Mouse (Mus musculus): ENCODE data around the gene Htr1d. TPM values are rescaled to one million over a fixed set of nuclear protein-coding genes. Genes with fewer than 3 reads are reported as not detected.

Htr1d gene
- total RNA-seq, 2 experiments from 2014 or later = not detected

GRCm38 (mm10) chr4:136476692-136477091 lies 53.4 kb downstream of the Htr1d start:
- Histone ChIP-seq H3K27ac (no peak overlapping the region), H3K4me3 (no peak overlapping the region)
- no peak for DNase-seq
- TF ChIP-seq CTCF (IDR thresholded peaks at IDR 0.05) = no peak
- intact Hi-C loops (cut with DNase I) = no loop called here

DNA sequence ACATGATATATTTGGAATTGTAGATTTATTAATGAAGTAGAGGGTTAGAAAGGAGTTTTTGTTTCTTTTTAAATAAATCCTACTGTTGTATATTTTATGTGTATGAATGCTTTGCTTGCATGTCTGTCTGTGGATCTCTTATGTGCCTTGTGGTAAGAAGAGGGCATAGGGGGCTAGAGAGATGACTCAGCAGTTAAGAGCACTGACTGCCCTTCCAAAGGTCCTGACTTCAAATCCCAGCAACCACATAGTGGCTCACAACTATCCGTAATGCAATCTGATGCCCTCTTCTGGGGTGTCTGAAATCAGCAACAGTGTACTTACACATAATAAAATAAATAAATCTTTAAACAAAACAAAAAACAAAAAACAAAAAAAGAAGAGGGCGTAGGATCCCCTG lies 63.2 kb downstream of the Htr1d start:
- intact Hi-C loops (cut with DNase I) = no loop called here
- Histone ChIP-seq H3K4me3 (no peak overlapping the region), H3K27ac (0 out of 2 replicates have a peak overlapping the region, but pooled peaks have one; percentile 24)
- DNase-seq = no peak
- TF ChIP-seq CTCF (IDR thresholded peaks at IDR 0.05) = no peak

Other genes with a start within 250 kb of the Htr1d start
- 1 to 10 TPM; 1.5 to 2.5 TPM for gene Asap3, start 217.2 kb upstream of the Htr1d start, total RNA-seq (2021)
- gene Tcea3, start 175.8 kb upstream of the Htr1d start, total RNA-seq (2021) = 100 to 1,000 TPM; 344 to 373 TPM
- gene Zfp46, start 138.8 kb upstream of the Htr1d start, total RNA-seq (2021) = 10 to 100 TPM; 21.0 to 36.7 TPM
- gene Hnrnpr, start 112.6 kb upstream of the Htr1d start, total RNA-seq (2021) = 10 to 100 TPM; 20.9 to 27.0 TPM
- under 1 TPM; 0.13 to 0.17 TPM for gene 6030445D17Rik, start 38.7 kb downstream of the Htr1d start, total RNA-seq (2021)
- gene Luzp1, start 46.2 kb downstream of the Htr1d start, total RNA-seq (2021) = 10 to 100 TPM; 10.8 to 16.0 TPM
- gene Kdm1a, start 179.2 kb downstream of the Htr1d start, total RNA-seq (2021) = 10 to 100 TPM; 18.2 to 20.0 TPM
- gene Tex46, start 186.9 kb downstream of the Htr1d start, total RNA-seq (2021) = not detected
- not detected for gene Lactbl1, start 199.1 kb downstream of the Htr1d start, total RNA-seq (2021)

All from gastrocnemius, adult 2 months (tissue).